Comparison of ENCODE assay signal across 7 mouse cellular contexts in the genomic region with DNA sequence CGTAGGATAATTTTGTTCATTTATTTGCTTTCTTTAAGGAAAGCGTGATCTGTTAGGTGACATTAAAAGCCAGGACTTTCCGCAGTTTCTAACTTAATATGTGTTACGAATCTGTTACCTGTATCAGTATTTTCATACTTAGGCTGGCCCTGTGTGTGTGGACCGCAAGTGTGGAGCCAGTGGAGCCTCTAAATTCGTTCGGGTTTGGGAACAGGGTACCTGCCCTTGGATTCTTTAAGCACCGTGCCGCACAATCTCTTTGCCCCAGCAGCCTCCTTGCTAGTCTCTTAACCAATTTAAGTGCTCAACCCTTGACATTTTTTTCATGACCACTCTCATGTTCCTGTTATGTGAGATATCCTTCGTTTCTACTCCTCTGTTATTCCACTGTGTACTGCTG. TPM values are rescaled to one million over a fixed set of nuclear protein-coding genes. Genes with fewer than 3 reads are reported as not detected.
DNase-seq lines count a peak whose midpoint lies in the region; ATAC-seq lines count a peak whose summit lies in the region.

No protein-coding gene starts in this region.

- no peak overlapping the region for H3K27ac ChIP-seq in forebrain, embryonic 14.5 days (ENCODE audit: low read depth, low read length)
- H3K27ac ChIP-seq in limb, embryonic 15.5 days: no peak overlapping the region
- no peak overlapping the region for H3K27ac ChIP-seq in stomach, embryonic 14.5 days (ENCODE audit: low read length)

- peak; percentile 26 to 41 for DNase-seq in spleen, postnatal 10 days (ENCODE audit: low spot score in 2 of 2)
- DNase-seq in spleen, postnatal 4 days (ENCODE audit: low spot score in 2 of 2): no peak
- no peak for DNase-seq in forebrain, embryonic 14.5 days (ENCODE audit: low spot score)
- no peak for DNase-seq in urinary bladder, adult 2 months (ENCODE audit: low spot score)
- no peak for DNase-seq in thymus, adult 18-20 months

- H3K36me3 ChIP-seq in forebrain, embryonic 14.5 days (ENCODE audit: control insufficient read depth, insufficient read depth, low read length): peaks cover 12% of the 10 kb centered on the region
- H3K36me3 ChIP-seq in limb, embryonic 15.5 days: peaks cover 15% of the 10 kb centered on the region
- H3K36me3 ChIP-seq in stomach, embryonic 14.5 days (ENCODE audit: control insufficient read depth, insufficient read depth, low read length): peaks cover 10% of the 10 kb centered on the region

- no peaks in the 10 kb centered on the region for H3K27me3 ChIP-seq in forebrain, embryonic 14.5 days (replicated peaks; ENCODE audit: control insufficient read depth, insufficient read depth, low read length)
- H3K27me3 ChIP-seq in limb, embryonic 15.5 days: no peaks in the 10 kb centered on the region
- no peaks in the 10 kb centered on the region for H3K27me3 ChIP-seq in stomach, embryonic 14.5 days (ENCODE audit: control insufficient read depth, insufficient read depth, low read length)

- ATAC-seq in forebrain, embryonic 14.5 days: no peak
- no peak for ATAC-seq in limb, embryonic 15.5 days (ENCODE audit: insufficient number of reproducible peaks, low FRiP score, low TSS enrichment, low read depth)
- ATAC-seq in stomach, embryonic 14.5 days (ENCODE audit: insufficient number of reproducible peaks, insufficient read depth, low FRiP score, low read depth): no peak

- peaks cover 18% of the 10 kb centered on the region for H3K4me1 ChIP-seq in forebrain, embryonic 14.5 days (ENCODE audit: control insufficient read depth, insufficient read depth, low read length)
- peaks cover 17% of the 10 kb centered on the region for H3K4me1 ChIP-seq in limb, embryonic 15.5 days
- peaks cover 15% of the 10 kb centered on the region for H3K4me1 ChIP-seq in stomach, embryonic 14.5 days (ENCODE audit: control insufficient read depth, insufficient read depth, low read length)

- peak overlapping the region; percentile 94 for H3K9ac ChIP-seq in forebrain, embryonic 14.5 days (ENCODE audit: low read length)
- H3K9ac ChIP-seq in limb, embryonic 15.5 days: peak overlapping the region; percentile 90
- peak overlapping the region; percentile 90 for H3K9ac ChIP-seq in stomach, embryonic 14.5 days (replicated peaks; ENCODE audit: low read depth, low read length)

- no peaks in the 10 kb centered on the region for H3K9me3 ChIP-seq in forebrain, embryonic 14.5 days (replicated peaks; ENCODE audit: control insufficient read depth, low read length)
- H3K9me3 ChIP-seq in limb, embryonic 15.5 days: no peaks in the 10 kb centered on the region
- H3K9me3 ChIP-seq in stomach, embryonic 14.5 days (ENCODE audit: control insufficient read depth, low read depth, low read length): no peaks in the 10 kb centered on the region

- peak overlapping the region; percentile 66 for H3K4me2 ChIP-seq in forebrain, embryonic 14.5 days (ENCODE audit: low read length)
- peak overlapping the region; percentile 51 for H3K4me2 ChIP-seq in limb, embryonic 15.5 days
- peak overlapping the region; percentile 68 for H3K4me2 ChIP-seq in stomach, embryonic 14.5 days (replicated peaks; ENCODE audit: low read depth, low read length)

- peak overlapping the region; percentile 95 for H3K4me3 ChIP-seq in forebrain, embryonic 14.5 days (ENCODE audit: low read depth, low read length)
- H3K4me3 ChIP-seq in limb, embryonic 15.5 days: peak overlapping the region; percentile 96
- peak overlapping the region; percentile 91 for H3K4me3 ChIP-seq in stomach, embryonic 14.5 days (ENCODE audit: low read depth, low read length)

- WGBS in forebrain, embryonic 14.5 days: 62% methylated on average over 10 of the region's 10 CpGs
- 43% methylated on average over 10 of the region's 10 CpGs for WGBS in limb, embryonic 15.5 days
- WGBS in stomach, embryonic 14.5 days: 45% methylated on average over 10 of the region's 10 CpGs

RNA-seq across cellular contexts. Expression of a gene that starts 1.2 kb away (rescaled TPM):
- 127 and 165 TPM in 2 replicates for polyA plus RNA-seq in forebrain, embryonic 14.5 days (2014; fragmentation: Nextera tagmentation; extraction: Ambion mirVana)
- polyA plus RNA-seq in limb, embryonic 15.5 days (2015; fragmentation: Nextera tagmentation; extraction: Ambion mirVana): 89.3 and 89.5 TPM in 2 replicates
- 78.8 and 83.1 TPM in 2 replicates for polyA plus RNA-seq in stomach, embryonic 14.5 days (2014; fragmentation: Nextera tagmentation; extraction: Ambion mirVana)
- polyA plus RNA-seq in urinary bladder, adult 2 months (2012; rRNA removed): 51.2 and 52.7 TPM in 2 replicates

RNA-seq across cellular contexts. Expression of a gene that starts 24.5 kb away (rescaled TPM):
- polyA plus RNA-seq in forebrain, embryonic 14.5 days (2014; fragmentation: Nextera tagmentation; extraction: Ambion mirVana): 143 and 151 TPM in 2 replicates
- 155 and 159 TPM in 2 replicates for polyA plus RNA-seq in limb, embryonic 15.5 days (2015; fragmentation: Nextera tagmentation; extraction: Ambion mirVana)
- 175 and 178 TPM in 2 replicates for polyA plus RNA-seq in stomach, embryonic 14.5 days (2014; fragmentation: Nextera tagmentation; extraction: Ambion mirVana)
- 118 and 128 TPM in 2 replicates for polyA plus RNA-seq in urinary bladder, adult 2 months (2012; rRNA removed)

RNA-seq across cellular contexts. Expression of a gene that starts 28.5 kb away (rescaled TPM):
- not detected in 2 replicates for polyA plus RNA-seq in forebrain, embryonic 14.5 days (2014; fragmentation: Nextera tagmentation; extraction: Ambion mirVana)
- 0.12 and 0.13 TPM in 2 replicates for polyA plus RNA-seq in limb, embryonic 15.5 days (2015; fragmentation: Nextera tagmentation; extraction: Ambion mirVana)
- 0.27 and 0.38 TPM in 2 replicates for polyA plus RNA-seq in stomach, embryonic 14.5 days (2014; fragmentation: Nextera tagmentation; extraction: Ambion mirVana)
- polyA plus RNA-seq in urinary bladder, adult 2 months (2012; rRNA removed): not detected in 2 replicates

Comparison
In these comparisons a context has a peak if more than half of its experiments do, and no peak if none do; other contexts are left out.
1. DNase-seq: peak in spleen, postnatal 10 days (2 of 2); none in spleen, postnatal 4 days (0 of 2), forebrain, embryonic 14.5 days (single experiment), urinary bladder, adult 2 months (single experiment) and thymus, adult 18-20 months (0 of 2).
2. Peak in every context shown above with its lines, with median percentiles within 50 percentile points of each other: H3K4me2 ChIP-seq, H3K4me3 ChIP-seq and H3K9ac ChIP-seq.